Mouse (Mus musculus) midbrain, postnatal 0 days (tissue): ENCODE results near the gene Lpcat3. TPM values are rescaled to one million over a fixed set of nuclear protein-coding genes. Genes with fewer than 3 reads are reported as not detected.

Source experiments
- ATAC-seq: fragments of 200-750 bp; cut with Nextera tagmentation; 2 replicates; pipeline ENCODE4 v1.8.0; 2017; ENCODE audit warnings: moderate number of reproducible peaks, mild to moderate bottlenecking, moderate TSS enrichment, moderate library complexity; ENCODE audit not compliant: low FRiP score
- DNase-seq: peaks from one replicate; pipeline ENCODE4 v3.0.0-alpha.2; 2015; ENCODE audit warnings: low spot score
- H3K27ac ChIP-seq: fragments of 300-500 bp; sonication (generic); 2 replicates; pipeline ENCODE4 v1.5.1; 2014; ENCODE audit warnings: low read depth, mild to moderate bottlenecking, low read length, mixed read lengths
- H3K27me3 ChIP-seq: fragments of 300-500 bp; sonication (generic); 2 replicates; pipeline ENCODE4 v1.6.1; 2014; ENCODE audit warnings: low read length, control low read depth, mixed read lengths; ENCODE audit not compliant: insufficient read depth
- H3K36me3 ChIP-seq: fragments of 300-500 bp; sonication (generic); 2 replicates; pipeline ENCODE4 v1.6.1; 2014; ENCODE audit warnings: low read length, control low read depth, mixed read lengths; ENCODE audit not compliant: insufficient read depth
- H3K4me1 ChIP-seq: fragments of 300-500 bp; sonication (generic); 2 replicates; pipeline ENCODE4 v1.6.1; 2014; ENCODE audit warnings: mild to moderate bottlenecking, control low read depth, antibody characterized with exemption, low read length, mixed read lengths; ENCODE audit not compliant: insufficient read depth
- H3K4me2 ChIP-seq: fragments of 300-500 bp; sonication (generic); 2 replicates; pipeline ENCODE4 v1.6.1; 2014; ENCODE audit warnings: low read depth, mild to moderate bottlenecking, low read length, mixed read lengths; ENCODE audit not compliant: poor library complexity, severe bottlenecking
- H3K4me3 ChIP-seq: fragments of 300-500 bp; sonication (generic); 2 replicates; pipeline ENCODE4 v1.5.1; 2014; ENCODE audit warnings: low read depth, mild to moderate bottlenecking, low read length, moderate library complexity
- H3K9ac ChIP-seq: fragments of 300-500 bp; sonication (generic); replicated peaks from 2 replicates; pipeline ENCODE4 v1.6.1; 2014; ENCODE audit warnings: mild to moderate bottlenecking, low read length, moderate library complexity, mixed read lengths; ENCODE audit not compliant: poor library complexity, severe bottlenecking
- H3K9me3 ChIP-seq: fragments of 300-500 bp; sonication (generic); 2 replicates; pipeline ENCODE4 v1.6.1; 2016; ENCODE audit warnings: low read length, control low read depth
- CTCF ChIP-seq: IDR thresholded peaks from 2 replicates; pipeline ENCODE4 v1.5.1; 2016; ENCODE audit warnings: antibody characterized with exemption, mild to moderate bottlenecking
- WGBS: fragments of 180-500 bp; shearing (Covaris S2); extraction: QIAGEN DNeasy Blood & Tissue Kit; methylation state at CpG from one replicate; pipeline ENCODE4 v1.1.7; 2014; 5-methylcytosine and 5-hydroxymethylcytosine counted together
- polyA plus RNA-seq: library from polyadenylated mRNA; unstranded; fragments of >200 nt; fragmentation: Nextera tagmentation; extraction: Ambion mirVana; gene quantifications from 2 replicates; pipeline ENCODE4 v1.2.1, GENCODE M21; 2015
- total RNA-seq: library from RNA; depleted of rRNA; stranded (reverse); fragments of >200 nt; gene quantifications from 2 replicates; pipeline ENCODE4 v1.2.3, GENCODE M21; 2014

Lpcat3 gene
- total and polyA plus RNA-seq, 2 experiments from 2014 or later, result 35.0 to 40.0 TPM

DNA sequence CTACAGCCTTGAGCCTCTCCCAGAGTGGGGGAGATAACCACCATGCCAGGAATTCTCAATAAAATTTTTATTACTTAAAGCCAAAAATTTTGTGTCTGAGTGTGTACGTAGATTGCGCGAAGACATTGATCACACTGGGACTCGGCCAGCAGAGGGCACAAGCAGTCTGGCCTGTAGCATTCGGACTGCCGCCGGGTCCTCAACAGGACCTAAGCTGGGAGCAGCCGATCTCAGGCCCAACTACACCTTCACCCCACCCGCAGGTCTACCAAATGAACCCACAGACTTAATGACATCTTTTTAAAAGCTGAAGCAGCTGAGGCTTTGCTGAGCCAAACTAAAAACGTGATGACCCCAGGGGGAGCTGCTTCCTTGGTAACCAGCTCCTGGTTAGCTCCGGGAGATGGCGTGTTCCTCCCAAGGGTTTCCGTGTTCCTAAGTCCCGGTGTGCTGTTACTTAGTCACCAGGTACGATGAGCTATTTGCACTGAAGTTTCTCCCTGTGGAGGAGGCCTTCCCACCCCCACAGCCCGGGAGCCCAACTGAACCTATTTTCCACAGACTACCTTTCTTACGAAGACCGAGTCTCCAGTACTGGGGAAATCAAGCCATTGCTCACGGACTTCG is 54.1 kb downstream of the Lpcat3 start:
- Histone ChIP-seq H3K4me3 (no peak overlapping the region), H3K9me3 (no peaks in the 10 kb centered on the region), H3K4me1 (peaks cover 7% of the 10 kb centered on the region; the same call in 1 of the 2 replicates), H3K27ac (no peak overlapping the region), H3K4me2 (no peak overlapping the region), H3K27me3 (no peaks in the 10 kb centered on the region), H3K36me3 (peaks cover 21% of the 10 kb centered on the region), H3K9ac (no peak overlapping the region)
- DNase-seq, result peak; percentile 76
- TF ChIP-seq CTCF, result peak; percentile 74
- 60% methylated on average over 20 of the region's 20 CpGs for WGBS
- ATAC-seq, result no peak

DNA sequence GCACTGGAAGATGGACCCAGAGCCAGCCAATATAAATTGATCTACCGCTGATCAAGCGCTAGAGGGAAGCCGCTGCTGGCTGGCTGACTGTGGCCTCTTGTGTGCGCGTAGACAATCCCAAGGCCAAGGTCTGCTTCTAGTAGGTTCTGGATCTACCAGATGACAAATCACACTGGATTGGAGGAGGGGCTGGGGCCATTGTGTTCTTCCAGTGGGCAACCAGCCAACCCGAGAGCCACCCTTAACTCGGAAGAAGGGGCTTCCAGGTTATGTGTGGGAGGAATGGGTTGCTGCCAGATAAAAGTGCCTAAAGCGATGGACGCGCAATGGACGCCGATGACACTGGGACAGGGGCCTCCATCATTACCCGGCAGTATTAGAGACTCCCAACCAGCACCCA is 55.1 kb downstream of the Lpcat3 start:
- Histone ChIP-seq H3K9ac (no peak overlapping the region), H3K9me3 (no peaks in the 10 kb centered on the region), H3K4me3 (no peak overlapping the region), H3K27me3 (no peaks in the 10 kb centered on the region), H3K4me1 (peaks cover 5% of the 10 kb centered on the region; the same call in 1 of the 2 replicates), H3K4me2 (no peak overlapping the region), H3K27ac (no peak overlapping the region), H3K36me3 (peaks cover 21% of the 10 kb centered on the region)
- TF ChIP-seq CTCF, result no peak
- DNase-seq (no peak), ATAC-seq (no peak)
- 82% methylated on average over 13 of the region's 13 CpGs for WGBS

DNA sequence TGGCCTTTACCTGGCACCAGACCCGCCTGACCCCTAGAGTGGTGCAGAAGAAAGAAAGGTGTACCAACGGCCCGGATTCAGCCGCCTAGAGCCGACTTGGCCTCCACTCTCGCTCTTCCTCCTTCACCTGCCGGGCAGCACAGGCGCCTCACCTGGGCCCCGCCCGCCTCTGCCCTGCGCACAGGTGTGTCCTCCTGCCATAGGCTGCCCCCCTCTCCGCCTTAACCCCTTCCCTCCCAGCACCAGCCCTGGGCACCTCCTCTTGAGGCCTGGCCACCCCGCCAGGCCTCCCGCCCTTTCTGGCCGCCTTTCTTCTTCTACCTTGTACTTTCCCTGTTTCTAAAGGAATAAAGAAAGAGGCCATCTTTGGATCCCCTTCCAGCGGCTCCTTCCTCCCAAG is 55.9 kb downstream of the Lpcat3 start:
- no peak overlapping the region for H3K27ac ChIP-seq
- ATAC-seq, result no peak
- DNase-seq, result no peak
- 66% methylated on average over 15 of the region's 16 CpGs for WGBS
- H3K4me1 ChIP-seq, result no peaks in the 10 kb centered on the region
- no peak overlapping the region for H3K9ac ChIP-seq
- no peak for TF ChIP-seq CTCF
- no peaks in the 10 kb centered on the region for H3K27me3 ChIP-seq
- peaks cover 21% of the 10 kb centered on the region for H3K36me3 ChIP-seq
- H3K4me3 ChIP-seq, result no peak overlapping the region
- H3K9me3 ChIP-seq, result no peaks in the 10 kb centered on the region
- no peak overlapping the region for H3K4me2 ChIP-seq

DNA sequence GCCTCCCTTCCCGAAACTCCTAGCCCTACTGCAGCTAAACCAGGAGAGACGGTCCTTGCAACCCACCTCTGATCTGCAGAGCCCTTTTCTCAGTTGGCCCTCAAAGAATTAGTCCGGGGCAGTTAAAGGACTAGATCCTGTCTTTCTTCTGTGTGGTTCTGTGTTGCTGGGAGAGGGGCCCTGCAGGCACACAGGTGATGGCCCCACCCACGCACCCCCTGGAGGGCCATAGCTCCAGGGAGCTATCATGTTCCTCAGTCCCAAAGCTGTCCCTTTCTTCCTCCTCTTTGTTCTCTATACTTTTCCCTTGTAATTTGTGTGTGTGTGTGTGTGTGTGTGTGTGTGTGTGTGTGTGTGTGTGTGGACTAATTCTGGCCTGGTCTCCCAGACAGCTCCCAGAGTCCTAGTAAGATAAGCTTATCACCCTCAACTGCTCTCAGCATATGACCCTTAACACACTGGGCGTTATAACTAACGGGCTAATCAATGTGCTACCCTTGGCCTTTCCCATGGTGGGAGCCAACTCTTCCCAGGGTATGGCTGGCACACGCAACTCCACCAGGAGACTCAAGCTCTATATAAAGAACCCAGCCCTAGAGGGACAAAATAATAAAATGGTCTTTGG is 56.6 kb downstream of the Lpcat3 start:
- TF ChIP-seq CTCF, result no peak
- WGBS, result 79% methylated on average over 7 of the region's 7 CpGs

DNA sequence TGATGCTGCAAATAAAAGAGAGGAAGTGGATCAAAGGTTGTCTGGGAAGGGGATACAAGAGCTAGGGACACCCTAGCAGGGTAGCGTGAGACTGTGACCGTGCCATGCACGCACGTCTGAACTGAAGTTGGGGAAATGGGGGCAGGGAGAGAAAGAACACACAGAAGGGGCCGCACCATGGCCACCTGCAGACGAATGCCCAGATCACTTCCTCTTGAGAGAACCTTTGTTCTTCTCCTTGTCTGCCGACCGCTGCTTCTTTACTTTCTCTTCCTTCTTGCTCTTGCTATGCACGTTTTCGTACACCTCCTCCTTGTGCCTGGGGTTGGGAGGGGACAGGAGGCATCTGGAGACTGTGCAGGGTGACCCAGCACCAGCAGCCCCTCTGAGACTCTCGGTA is 58.1 kb downstream of the Lpcat3 start:
- Histone ChIP-seq H3K4me3 (no peak overlapping the region), H3K27ac (no peak overlapping the region), H3K4me2 (no peak overlapping the region), H3K9me3 (no peaks in the 10 kb centered on the region), H3K27me3 (no peaks in the 10 kb centered on the region), H3K9ac (0 out of 2 replicates have a peak overlapping the region, but pooled peaks have one; percentile 8), H3K4me1 (no peaks in the 10 kb centered on the region), H3K36me3 (peaks cover 8% of the 10 kb centered on the region)
- DNase-seq (no peak), ATAC-seq (no peak)
- 75% methylated on average over 11 of the region's 11 CpGs for WGBS
- no peak for TF ChIP-seq CTCF

More for the DNA sequence above, 56.6 kb downstream of the Lpcat3 start:
- Histone ChIP-seq H3K9ac (no peak overlapping the region), H3K4me3 (no peak overlapping the region), H3K9me3 (no peaks in the 10 kb centered on the region), H3K4me1 (no peaks in the 10 kb centered on the region), H3K27me3 (no peaks in the 10 kb centered on the region), H3K27ac (no peak overlapping the region), H3K36me3 (peaks cover 21% of the 10 kb centered on the region), H3K4me2 (no peak overlapping the region)
- DNase-seq, result no peak
- ATAC-seq, result no peak

DNA sequence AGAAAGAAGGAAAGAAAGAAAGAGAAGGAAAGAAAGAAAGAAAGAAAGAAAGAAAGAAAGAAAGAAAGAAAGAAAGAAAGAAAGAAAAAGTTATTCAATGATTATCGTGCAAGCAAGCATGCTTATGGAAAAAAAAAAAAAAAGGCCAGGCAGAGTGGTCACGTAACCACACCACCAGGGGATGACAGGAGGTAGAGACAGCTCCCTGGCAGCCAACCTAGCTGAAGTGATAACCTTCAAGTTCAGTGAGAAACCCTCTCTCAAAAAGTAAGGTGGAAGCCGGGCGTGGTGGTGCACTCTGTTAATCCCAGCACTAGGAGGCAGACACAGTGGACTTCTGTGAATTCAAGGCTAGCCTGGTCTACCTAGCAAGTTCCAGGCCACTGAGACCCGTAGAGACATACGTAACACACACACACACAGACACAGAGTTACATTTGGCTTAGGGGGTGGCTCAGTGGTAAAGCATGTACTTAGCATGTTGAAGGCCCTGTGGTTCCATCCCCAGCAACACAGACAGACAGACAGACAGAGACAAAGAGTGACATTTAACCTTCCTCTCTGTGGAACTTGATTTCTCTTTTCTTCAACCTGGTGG is 60.1 kb downstream of the Lpcat3 start:
- Histone ChIP-seq H3K9me3 (no peaks in the 10 kb centered on the region), H3K4me2 (no peak overlapping the region), H3K27ac (no peak overlapping the region), H3K4me3 (no peak overlapping the region), H3K4me1 (no peaks in the 10 kb centered on the region), H3K27me3 (no peaks in the 10 kb centered on the region), H3K36me3 (no peaks in the 10 kb centered on the region), H3K9ac (no peak overlapping the region)
- DNase-seq (no peak), ATAC-seq (no peak)
- WGBS, result 80% methylated on average over 6 of the region's 6 CpGs
- no peak for TF ChIP-seq CTCF
